Mouse (Mus musculus) bone marrow, adult 2 months (tissue): ENCODE measurements around the gene Arhgdia. TPM values are rescaled to one million over a fixed set of nuclear protein-coding genes. Genes with fewer than 3 reads are reported as not detected.

Experiments
- H3K27ac ChIP-seq: fragments of 200-500 bp; 2 replicates; pipeline ENCODE4 v1.5.1; 2012; ENCODE audit warnings: low read depth, mild to moderate bottlenecking, control low read depth, inconsistent platforms, low read length; ENCODE audit not compliant: control insufficient read depth, poor library complexity, insufficient read depth
- H3K4me1 ChIP-seq: fragments of 200-500 bp; 2 replicates; pipeline ENCODE4 v1.6.1; 2011; ENCODE audit warnings: low read length; ENCODE audit not compliant: control insufficient read depth, insufficient read depth
- H3K4me3 ChIP-seq: fragments of 200-500 bp; replicated peaks from 2 replicates; pipeline ENCODE3; 2011; ENCODE audit warnings: mild to moderate bottlenecking, low read depth, low read length, control low read depth; ENCODE audit not compliant: control insufficient read depth
- CTCF ChIP-seq: fragments of 200-500 bp; IDR thresholded peaks from 2 replicates; pipeline ENCODE4 v1.5.1; 2011; ENCODE audit warnings: low read length, control low read depth; ENCODE audit not compliant: control insufficient read depth, insufficient read depth
- POLR2A ChIP-seq: fragments of 200-500 bp; IDR thresholded peaks from 2 replicates; pipeline ENCODE4 v1.6.1; 2011; ENCODE audit warnings: low read depth, mild to moderate bottlenecking, control low read depth, low read length, borderline replicate concordance; ENCODE audit not compliant: control insufficient read depth
- WGBS: fragments of 180-500 bp; shearing (Covaris S2); methylation state at CpG from one replicate; pipeline ENCODE4 v1.1.7; 2018; 5-methylcytosine and 5-hydroxymethylcytosine counted together
- polyA plus RNA-seq: library from polyadenylated mRNA; stranded (reverse); fragments of >200 nt; gene quantifications from 2 replicates; pipeline ENCODE4 v1.2.4, GENCODE M21; 2011; ENCODE audit warnings: low replicate concordance; ENCODE audit not compliant: missing spikeins, insufficient read depth, insufficient read length

The Arhgdia gene
- polyA plus RNA-seq, 1 experiment: 172 TPM

- TF ChIP-seq CTCF (no peak), POLR2A (peak; percentile 93; the same call in 1 of the 2 replicates)
- peaks cover 3% of the 10 kb centered on the region; the same call in 1 of the 2 replicates for H3K4me1 ChIP-seq
- peak within 1 kb of the TSS; percentile 93 for H3K27ac ChIP-seq
- H3K4me3 ChIP-seq: peak within 1 kb of the TSS; percentile 97
- under 1% methylated on average over 94 of the region's 94 CpGs for WGBS
Observed at GRCm38 (mm10) chr11:120572752-120573584, 8.5 kb downstream of the Arhgdia start, which contains the start of gene P4hb. Gene P4hb, minus strand, starts transcription at chr11:120573253.

- H3K4me3 ChIP-seq: peak overlapping the region; percentile 97
- H3K4me1 ChIP-seq: peaks cover 3% of the 10 kb centered on the region; the same call in 1 of the 2 replicates
- no peak for TF ChIP-seq POLR2A
- TF ChIP-seq CTCF: no peak
- 1% methylated on average over 24 of the region's 24 CpGs for WGBS
- peak overlapping the region; percentile 93 for H3K27ac ChIP-seq
Observed at GRCm38 (mm10) chr11:120572417-120572751, 9.0 kb downstream of the Arhgdia start.

GRCm38 (mm10) chr11:120571754-120572416 lies 9.5 kb downstream of the Arhgdia start:
- no peak for TF ChIP-seq CTCF
- TF ChIP-seq POLR2A: no peak
- peak overlapping the region; percentile 97 for H3K4me3 ChIP-seq
- H3K27ac ChIP-seq: peak overlapping the region; percentile 93
- WGBS: 6% methylated on average over 11 of the region's 11 CpGs
- H3K4me1 ChIP-seq: peaks cover 3% of the 10 kb centered on the region; the same call in 1 of the 2 replicates

GRCm38 (mm10) chr11:120571122-120571521 lies 10.3 kb downstream of the Arhgdia start:
- no peak overlapping the region for H3K4me3 ChIP-seq
- H3K4me1 ChIP-seq: peaks cover 3% of the 10 kb centered on the region; the same call in 1 of the 2 replicates
- TF ChIP-seq POLR2A (no peak), CTCF (no peak)
- WGBS: 31% methylated on average over 3 of the region's 3 CpGs
- no peak overlapping the region for H3K27ac ChIP-seq

GRCm38 (mm10) chr11:120568324-120568723 lies 13.1 kb downstream of the Arhgdia start:
- TF ChIP-seq CTCF (no peak), POLR2A (no peak)
- Histone ChIP-seq H3K4me3 (no peak overlapping the region), H3K4me1 (peaks cover 2% of the 10 kb centered on the region; the same call in 1 of the 2 replicates), H3K27ac (no peak overlapping the region)
- 87% methylated on average over 6 of the region's 6 CpGs for WGBS

GRCm38 (mm10) chr11:120565114-120565513 lies 16.3 kb downstream of the Arhgdia start:
- Histone ChIP-seq H3K4me3 (no peak overlapping the region), H3K4me1 (no peaks in the 10 kb centered on the region), H3K27ac (no peak overlapping the region)
- WGBS: 78% methylated on average over 9 of the region's 9 CpGs
- TF ChIP-seq POLR2A: no peak
- TF ChIP-seq CTCF: no peak

- no peaks in the 10 kb centered on the region for H3K4me1 ChIP-seq
- H3K4me3 ChIP-seq: no peak overlapping the region
- no peak overlapping the region for H3K27ac ChIP-seq
- WGBS: 94% methylated on average over 13 of the region's 13 CpGs
- TF ChIP-seq POLR2A (no peak), CTCF (no peak)
Observed at GRCm38 (mm10) chr11:120562949-120563348, 18.5 kb downstream of the Arhgdia start.
